Mouse (Mus musculus) layer of hippocampus, adult 2 months (tissue): ENCODE results near the gene Birc3. TPM values are rescaled to one million over a fixed set of nuclear protein-coding genes. Genes with fewer than 3 reads are reported as not detected.
"Not testable (repeated sequence)": the region's sequence is repeated elsewhere in the genome, so short reads cannot be mapped to it uniquely, and the experiment has no call there.

Experiments
- DNase-seq, 2 experiments: peaks; one replicate each; pipeline ENCODE4 v3.0.0; 2022; ENCODE audit warnings: low spot score in 2 of 2
- H3K27ac ChIP-seq: fragments of 200-600 bp; 2 replicates; pipeline ENCODE4 v1.8.1; 2022
- H3K4me3 ChIP-seq: fragments of 200-600 bp; 2 replicates; pipeline ENCODE4 v1.8.1; 2022; ENCODE audit warnings: mild to moderate bottlenecking
- CTCF ChIP-seq: fragments of 200-600 bp; conservative IDR thresholded peaks from 2 replicates; pipeline ENCODE4 v1.8.1; 2022; ENCODE audit warnings: antibody characterized with exemption, mild to moderate bottlenecking, moderate library complexity
- total RNA-seq, 2 experiments: library from RNA; stranded (reverse); gene quantifications; 2 replicates each; pipeline ENCODE4 v1.2.3; 2021

Birc3 gene
- total RNA-seq, 2 experiments from 2014 or later: 1.1 to 3.0 TPM

DNA sequence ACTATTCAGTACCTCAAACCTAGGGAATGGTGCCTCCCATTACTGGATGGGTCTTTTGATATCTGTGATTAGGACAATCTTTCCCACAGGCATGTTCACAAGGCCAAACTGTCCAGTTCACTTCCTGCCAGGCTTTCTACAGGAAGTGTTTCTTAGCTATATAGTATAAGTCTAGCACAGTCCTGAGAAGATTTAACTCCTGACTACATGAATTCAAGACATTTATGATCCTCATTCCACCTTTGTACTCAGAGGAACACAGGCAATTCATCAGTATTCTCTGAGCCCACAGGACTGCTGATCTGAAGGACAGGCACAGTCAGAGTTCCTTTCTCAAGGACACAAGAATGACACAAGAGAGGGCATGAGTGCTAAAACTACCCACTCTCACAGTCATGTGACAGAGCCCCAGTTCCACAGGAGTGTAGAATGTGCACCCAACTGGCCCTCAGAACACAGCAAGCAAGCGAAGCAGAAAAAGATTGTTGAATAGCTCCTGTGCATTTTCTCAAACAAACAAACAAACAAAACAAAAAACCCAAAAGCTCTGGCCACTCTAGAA, 9.4 kb upstream of the Birc3 start:
- H3K4me3 ChIP-seq: no peak overlapping the region
- no peak for DNase-seq
- no peak for TF ChIP-seq CTCF
- no peak overlapping the region for H3K27ac ChIP-seq

DNA sequence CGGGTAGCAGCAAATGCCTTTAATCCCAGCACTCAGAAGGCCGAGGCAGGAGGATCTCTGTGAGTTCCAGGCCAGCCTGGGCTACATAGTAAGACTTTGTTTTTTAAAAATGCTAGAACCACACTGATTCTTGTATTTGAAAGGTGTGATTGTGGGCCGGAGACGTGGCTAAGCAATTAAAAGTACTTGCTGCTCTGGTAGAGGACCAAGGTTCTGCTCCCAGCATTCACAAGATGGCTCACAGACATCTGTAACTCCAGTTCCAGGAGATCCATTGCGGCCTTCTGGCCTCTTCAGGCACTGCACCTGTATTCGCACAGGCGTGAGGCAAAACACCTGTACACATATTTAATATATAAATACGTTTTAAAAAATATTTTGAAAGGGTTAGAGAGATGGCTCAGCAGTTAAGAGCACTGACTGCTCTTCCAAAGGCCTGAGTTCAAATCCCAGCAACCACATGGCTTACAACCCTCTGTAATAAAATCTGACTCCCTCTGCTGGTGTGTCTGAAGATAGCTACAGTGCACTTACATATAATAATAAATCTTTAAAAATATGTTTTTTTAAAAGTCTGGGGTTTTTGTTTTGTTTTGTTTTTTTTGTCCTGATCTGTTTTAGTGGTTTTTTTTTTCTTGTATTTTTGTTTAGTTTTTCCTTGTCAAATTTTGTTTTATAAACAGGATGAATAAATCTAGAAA, 675 bp upstream of the Birc3 start:
- no peak overlapping the region; the same call in 1 of the 2 replicates for H3K4me3 ChIP-seq
- DNase-seq: no peak
- H3K27ac ChIP-seq: peak overlapping the region; percentile 77
- TF ChIP-seq CTCF: peak; percentile 55

DNA sequence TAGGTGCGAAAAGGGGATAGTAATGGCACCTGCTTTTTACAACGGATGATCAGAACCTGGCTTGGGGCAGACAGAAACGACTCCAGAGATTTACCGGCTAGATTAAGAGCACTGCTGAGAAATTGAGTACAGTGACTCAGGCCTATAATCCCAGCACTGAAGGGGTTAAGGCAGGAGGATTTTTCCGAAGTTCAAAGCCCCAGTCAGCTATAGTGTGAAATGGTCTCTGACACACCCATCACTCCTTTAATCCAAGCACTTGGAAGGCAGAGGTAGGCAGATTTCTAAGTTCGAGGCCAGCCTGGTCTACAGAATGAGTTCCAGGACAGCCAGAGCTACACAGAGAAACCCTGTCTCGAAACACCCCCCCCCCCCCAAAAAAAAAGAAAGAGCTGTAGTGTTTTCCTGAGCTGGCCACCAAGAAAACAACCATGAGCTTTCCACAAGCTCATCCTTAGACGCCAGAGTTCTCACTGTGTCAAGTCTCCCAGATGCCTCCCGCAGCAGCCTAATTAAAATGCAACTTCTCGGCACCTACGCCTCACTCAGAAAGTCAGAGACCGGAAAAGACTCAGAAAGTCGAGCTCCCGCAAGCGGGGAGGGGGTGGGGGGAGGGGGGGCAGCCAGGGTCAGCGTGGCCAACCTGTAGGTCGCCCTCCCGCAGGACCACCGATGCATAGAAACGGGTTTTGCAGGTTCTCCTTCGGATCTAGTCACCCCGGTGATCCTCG, 777 bp downstream of the Birc3 start:
- Histone ChIP-seq H3K4me3 (peak overlapping the region; percentile 67), H3K27ac (peak overlapping the region; percentile 77)
- TF ChIP-seq CTCF: no peak
- DNase-seq: no peak

DNA sequence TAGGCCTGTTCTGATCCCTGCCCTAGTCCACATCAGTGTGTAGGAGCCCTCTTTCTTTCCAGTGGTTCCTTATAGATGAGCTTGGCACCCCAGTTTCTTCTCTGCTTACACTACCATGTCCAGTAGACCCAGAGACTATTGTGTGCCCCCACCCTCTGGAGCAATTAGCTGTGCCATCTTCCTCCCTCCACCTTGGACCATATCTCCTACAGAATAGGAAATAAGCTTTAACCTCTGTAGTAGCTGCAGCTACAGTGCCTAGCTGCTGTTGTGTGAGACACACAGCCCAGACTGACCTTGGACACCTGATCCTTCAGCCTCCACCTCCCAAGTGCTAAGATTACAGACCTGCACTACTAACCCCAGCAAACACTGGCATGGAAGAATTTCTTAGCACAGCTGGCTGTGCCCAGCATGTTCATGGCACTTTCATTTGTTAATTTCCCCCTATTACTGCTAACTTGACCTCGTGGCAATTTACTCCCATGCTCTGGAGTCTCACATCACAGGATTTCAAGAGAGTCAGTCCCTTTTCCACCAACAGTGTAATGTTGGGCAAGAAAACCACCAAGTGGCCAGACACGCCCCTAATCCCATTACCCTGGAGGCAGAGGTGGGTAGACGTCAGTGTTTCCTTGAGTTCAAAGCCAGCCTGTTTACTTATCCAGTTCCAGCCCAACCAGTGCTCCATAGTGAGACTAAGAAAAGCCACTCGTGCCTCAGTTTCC, 1.5 kb downstream of the Birc3 start:
- no peak for DNase-seq
- TF ChIP-seq CTCF: no peak
- H3K27ac ChIP-seq: no peak overlapping the region
- H3K4me3 ChIP-seq: no peak overlapping the region

DNA sequence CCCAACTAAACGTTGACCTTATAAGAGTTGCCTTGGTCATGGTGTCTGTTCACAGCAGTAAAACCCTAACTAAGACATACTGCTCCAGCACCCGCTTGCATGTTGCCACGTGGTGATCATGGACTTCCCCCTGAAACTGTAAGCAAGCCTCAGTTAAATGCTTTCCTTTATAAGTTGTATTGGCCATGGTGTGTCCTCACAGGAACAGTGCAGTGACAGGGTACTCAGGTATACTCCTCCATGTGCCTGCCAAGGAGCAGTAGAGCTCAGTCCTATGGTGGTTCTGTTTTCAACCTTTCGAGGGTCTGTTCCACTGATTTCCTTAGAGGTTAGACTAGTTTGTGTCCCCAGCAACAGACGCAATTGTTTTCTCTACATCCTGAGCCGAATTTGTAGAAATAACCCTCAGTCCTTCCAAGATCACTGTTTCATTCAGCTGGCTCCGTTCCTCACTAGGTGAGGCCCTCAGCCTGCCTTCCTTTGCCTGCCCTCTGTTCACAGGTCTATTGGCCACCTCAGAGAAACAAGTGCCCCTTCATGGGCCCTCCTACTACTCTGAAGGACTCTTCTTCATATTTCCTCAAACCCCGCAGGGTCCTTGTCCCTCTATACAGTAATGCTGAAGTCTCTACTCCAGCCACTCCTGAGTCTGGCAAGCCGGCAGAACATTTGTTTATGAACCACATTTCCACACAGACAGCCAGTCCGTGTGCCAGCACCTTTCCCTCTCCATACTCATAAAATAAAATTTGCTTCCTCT, 2.2 kb downstream of the Birc3 start:
- TF ChIP-seq CTCF: no peak
- H3K4me3 ChIP-seq: no peak overlapping the region
- H3K27ac ChIP-seq: no peak overlapping the region
- DNase-seq: no peak

DNA sequence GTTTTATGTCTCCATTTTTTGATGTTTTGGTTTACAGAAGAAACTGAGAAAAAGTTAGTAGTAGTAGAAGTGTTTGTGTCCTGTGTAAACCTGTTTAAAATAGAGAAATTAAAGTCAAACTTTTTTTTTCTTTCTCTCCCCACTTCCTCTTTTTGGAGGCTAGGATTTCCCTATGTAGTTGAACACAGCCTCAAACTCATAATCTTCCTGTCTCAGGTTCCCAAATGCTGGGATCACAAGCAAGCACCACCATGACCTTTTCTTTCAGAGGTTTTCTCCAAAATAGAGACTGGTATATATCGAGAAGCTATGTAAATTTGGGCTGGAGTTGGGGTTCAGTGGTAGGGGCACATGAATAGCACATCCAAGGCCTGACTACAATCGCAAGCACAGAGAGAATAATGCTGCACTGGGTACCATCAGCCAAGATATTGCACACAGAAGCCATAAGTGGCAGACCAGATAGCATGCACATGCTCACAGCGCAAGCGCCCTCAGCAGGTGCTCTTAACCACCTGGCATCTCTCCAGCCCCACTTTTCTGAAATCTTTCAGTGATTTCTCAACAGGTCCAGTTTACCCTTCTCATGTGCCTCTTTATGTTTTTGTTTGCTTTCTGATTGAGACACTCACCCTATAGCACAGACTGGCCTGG, 4.0 kb downstream of the Birc3 start:
- Histone ChIP-seq H3K27ac (no peak overlapping the region), H3K4me3 (no peak overlapping the region)
- no peak for TF ChIP-seq CTCF
- DNase-seq: no peak

DNA sequence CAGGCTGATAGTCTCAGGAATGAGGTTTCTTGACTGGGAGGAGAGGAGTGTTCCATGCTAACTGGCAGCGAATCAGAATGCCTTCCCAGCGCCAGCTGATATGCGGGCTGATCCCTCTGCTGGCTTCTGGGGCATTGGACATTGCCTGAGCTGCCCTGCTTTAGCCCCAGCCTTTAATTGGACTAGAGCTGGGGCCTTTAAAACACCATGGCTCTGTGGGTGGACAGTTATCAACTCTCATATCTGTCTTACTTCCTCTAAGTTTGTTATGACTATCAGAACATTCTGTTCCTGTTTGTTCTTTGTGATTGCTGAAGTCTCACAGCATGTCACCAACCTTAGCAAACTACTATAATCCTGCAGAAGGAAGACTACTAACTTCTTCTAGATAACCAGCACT, 5.0 kb downstream of the Birc3 start:
- no peak for DNase-seq
- TF ChIP-seq CTCF: no peak
- no peak overlapping the region for H3K4me3 ChIP-seq
- H3K27ac ChIP-seq: no peak overlapping the region

DNA sequence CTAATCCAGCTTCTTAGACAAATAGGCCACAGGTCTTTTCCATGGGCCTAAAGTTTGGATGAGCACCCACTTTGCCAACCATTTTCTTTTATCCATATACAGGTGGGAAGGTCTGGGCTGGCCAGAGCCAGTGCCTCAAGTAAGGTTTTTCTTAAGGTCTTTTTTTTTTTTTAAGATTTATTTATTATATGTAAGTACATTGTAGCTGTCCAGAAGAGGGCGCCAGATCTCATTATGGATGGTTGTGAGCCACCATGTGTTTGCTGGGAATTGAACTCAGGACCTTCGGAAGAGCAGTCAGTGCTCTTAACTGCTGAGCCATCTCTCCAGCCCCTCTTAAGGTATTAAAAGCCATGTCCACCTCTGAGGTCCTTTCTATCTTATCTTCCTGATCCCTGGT, 6.0 kb downstream of the Birc3 start:
- H3K27ac ChIP-seq, DNase-seq, H3K4me3 ChIP-seq: not testable (repeated sequence)
- TF ChIP-seq CTCF: peak; percentile 29

DNA sequence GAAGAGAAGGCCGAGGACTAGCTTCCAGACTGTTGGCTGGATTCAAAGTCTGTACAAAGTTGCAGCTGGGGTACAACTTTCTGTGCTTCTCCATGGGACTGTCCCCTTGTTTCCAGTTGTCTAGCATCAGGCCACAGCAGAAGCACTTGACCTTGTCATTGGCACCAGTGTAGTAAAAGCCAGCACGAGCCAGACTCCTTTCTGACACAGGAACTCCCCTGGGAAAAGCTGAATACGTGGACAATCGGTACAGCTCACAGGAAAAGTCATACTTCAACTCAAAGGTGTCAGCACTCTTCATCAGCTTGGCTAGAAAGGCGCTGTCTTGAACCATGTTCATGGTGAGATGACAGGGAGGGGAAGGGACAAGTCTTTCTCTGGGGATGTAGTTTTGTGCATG, 12.0 kb downstream of the Birc3 start:
- no peak for DNase-seq
- H3K4me3 ChIP-seq: no peak overlapping the region
- no peak for TF ChIP-seq CTCF
- H3K27ac ChIP-seq: no peak overlapping the region

DNA sequence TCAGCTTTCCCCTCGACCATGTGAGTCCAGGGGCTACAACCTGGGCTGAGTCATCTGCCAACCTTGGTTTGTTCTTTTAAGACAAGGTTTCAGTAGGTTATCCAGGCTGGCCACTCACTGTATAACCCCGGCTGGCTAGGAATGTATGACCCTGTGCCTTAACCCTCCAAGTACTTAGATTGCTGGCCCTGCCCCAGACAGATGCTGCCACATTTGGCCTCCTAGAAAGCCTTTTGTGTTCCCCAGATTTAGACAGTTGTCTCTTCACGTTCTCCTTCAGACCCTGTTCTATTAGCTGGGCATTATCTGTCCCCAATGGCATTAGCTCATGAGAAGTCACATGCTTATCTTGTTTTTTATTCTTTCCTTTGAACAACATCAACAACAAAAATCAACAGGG, 17.1 kb downstream of the Birc3 start:
- DNase-seq: no peak
- no peak for TF ChIP-seq CTCF
- Histone ChIP-seq H3K27ac (no peak overlapping the region), H3K4me3 (no peak overlapping the region)

DNA sequence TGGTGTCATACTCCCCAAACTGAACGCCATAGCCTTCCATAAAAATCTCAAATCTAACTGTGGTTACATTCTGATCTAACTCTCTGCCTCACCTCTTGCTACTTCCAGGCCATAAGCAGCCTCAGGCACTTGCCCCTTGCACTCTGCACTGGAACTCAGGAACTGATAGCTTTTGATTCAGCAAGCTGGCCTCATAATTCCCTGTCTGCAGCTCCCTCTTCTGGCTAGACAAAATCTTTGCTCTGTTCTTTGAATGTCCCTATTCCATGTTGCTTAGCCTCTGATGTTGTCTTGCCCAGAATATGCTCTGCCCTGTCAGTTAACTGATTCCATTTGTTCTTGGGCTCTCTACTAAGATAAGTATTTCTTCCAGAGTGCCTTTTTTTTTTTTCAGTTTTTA, 17.6 kb downstream of the Birc3 start:
- TF ChIP-seq CTCF: peak; percentile 81
- H3K27ac ChIP-seq: no peak overlapping the region
- DNase-seq: peak in 1 of 2 experiments; percentile 30

DNA sequence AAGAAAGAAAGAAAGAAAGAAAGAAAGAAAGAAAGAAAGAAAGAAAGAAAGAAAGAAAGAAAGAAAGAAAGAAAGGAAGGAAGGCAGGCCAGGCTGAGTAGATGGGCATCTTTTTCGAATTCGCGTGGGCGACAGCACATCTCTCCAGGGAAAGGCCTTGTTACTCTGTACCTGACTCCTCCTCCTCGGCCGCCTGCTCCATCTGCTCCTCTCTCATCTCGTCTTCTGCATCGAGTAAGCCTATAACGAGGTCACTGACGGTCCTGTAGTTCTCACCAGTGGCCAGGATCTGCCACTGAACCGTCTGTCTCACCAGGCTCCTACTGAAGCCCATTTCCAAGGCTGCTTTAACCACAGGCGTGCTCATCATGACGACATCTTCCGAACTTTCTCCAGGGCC, 18.8 kb downstream of the Birc3 start:
- DNase-seq, H3K27ac ChIP-seq, H3K4me3 ChIP-seq: not testable (repeated sequence)

More for the DNA sequence above, 17.6 kb downstream of the Birc3 start:
- H3K4me3 ChIP-seq: no peak overlapping the region
